Mouse (Mus musculus) monocyte, adult 5-6 weeks (primary cell): ENCODE measurements around the gene Terb2. TPM values are rescaled to one million over a fixed set of nuclear protein-coding genes. Genes with fewer than 3 reads are reported as not detected.

Source experiments
- total RNA-seq: library from RNA; stranded (forward); fragments of 200-1000, 200-491, 200-594 nt; gene quantifications from 3 replicates; pipeline ENCODE4 v1.2.3, GENCODE M21; 2017

Gene Terb2
- total RNA-seq, 1 experiment from 2014 or later: 1.0 TPM

Other genes with a start within 250 kb of the Terb2 start
- gene Ctdspl2, start 230.3 kb upstream of the Terb2 start, total RNA-seq: 54.6 to 90.1 TPM (median 59.7 TPM) in 3 replicates
- 0.75 TPM in 1 of 3 replicates, not detected in the others for gene Mageb3, start 230.2 kb upstream of the Terb2 start, total RNA-seq
- 29.4 to 41.8 TPM (median 34.8 TPM) in 3 replicates for gene Eif3j1, start 157.7 kb upstream of the Terb2 start, total RNA-seq
- 20.2 to 28.8 TPM (median 21.4 TPM) in 3 replicates for gene Spg11, start 67.9 kb upstream of the Terb2 start, total RNA-seq
- gene B2m, start 38.6 kb upstream of the Terb2 start, total RNA-seq: 4,524 to 5,565 TPM (median 5,404 TPM) in 3 replicates
- gene Trim69, start 25.6 kb upstream of the Terb2 start, total RNA-seq: not detected in 3 replicates
- not detected in 3 replicates for gene Patl2, start 83 bp upstream of the Terb2 start, total RNA-seq
- 16.8 to 33.8 TPM (median 23.5 TPM) in 3 replicates for gene Sord, start 48.5 kb downstream of the Terb2 start, total RNA-seq
- gene Duox2, start 112.2 kb downstream of the Terb2 start, total RNA-seq: not detected in 3 replicates
- not detected in 3 replicates for gene Duoxa2, start 112.6 kb downstream of the Terb2 start, total RNA-seq
- gene Duoxa1, start 127.5 kb downstream of the Terb2 start, total RNA-seq: not detected in 3 replicates
- gene Duox1, start 129.4 kb downstream of the Terb2 start, total RNA-seq: not detected in 3 replicates
- gene Shf, start 182.9 kb downstream of the Terb2 start, total RNA-seq: 0.78 to 3.5 TPM (median 1.3 TPM) in 3 replicates
- 49.1 to 75.5 TPM (median 56.6 TPM) in 3 replicates for gene Slc28a2, start 240.2 kb downstream of the Terb2 start, total RNA-seq